Mouse (Mus musculus): ENCODE results near the gene Chchd4.

DNA sequence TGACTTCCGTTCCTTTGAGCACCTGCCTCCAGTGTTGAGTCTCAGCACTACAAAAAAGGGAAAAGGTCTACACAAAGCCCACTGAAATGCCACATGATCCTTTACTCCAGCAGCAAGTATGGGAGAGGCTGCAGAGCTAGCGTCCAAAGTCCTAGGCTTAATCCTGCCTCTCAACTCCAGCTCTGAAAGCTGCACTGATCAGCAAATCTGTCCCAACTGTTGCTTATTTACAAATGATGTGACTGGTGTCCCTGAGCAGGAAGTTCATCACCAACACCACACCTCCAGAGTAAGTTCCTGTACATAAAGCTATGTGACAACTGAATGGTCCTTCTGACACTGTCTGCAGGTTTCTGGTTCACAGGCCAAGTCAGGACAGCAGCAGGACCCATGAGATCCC is 7.6 kb downstream of the Chchd4 start:
- TF ChIP-seq POLR2A (IDR thresholded peaks at IDR 0.05; ENCODE audit: borderline replicate concordance, extremely low read depth, low read depth, low read length) (no peak), CTCF (IDR thresholded peaks at IDR 0.05; ENCODE audit: insufficient read depth, low read length) (no peak)

All from lung, adult 2 months (tissue).